Mouse (Mus musculus) layer of hippocampus, postnatal 14 days (tissue): ENCODE measurements around the gene B4gat1. TPM values are rescaled to one million over a fixed set of nuclear protein-coding genes. Genes with fewer than 3 reads are reported as not detected.
"Not testable (repeated sequence)": the region's sequence is repeated elsewhere in the genome, so short reads cannot be mapped to it uniquely, and the experiment has no call there.

Experiments used
- DNase-seq, 2 experiments: peaks; one replicate each; pipeline ENCODE4 v3.0.0; 2021 to 2022; ENCODE audit warnings: low spot score in 2 of 2, mixed read lengths in 1 of 2
- long read RNA-seq, 2 experiments: library from polyadenylated mRNA; stranded (forward); transcript quantifications; one replicate each; pipeline ENCODE4 v2.0.0; 2021
- total RNA-seq, 2 experiments: library from RNA; stranded (reverse); gene quantifications; 2 replicates each; pipeline ENCODE4 v1.2.3; 2021

B4gat1 gene
- 100 to 1,000 TPM; 124 to 127 TPM for total RNA-seq
- long read RNA-seq, experiment 1, transcript B4gat1-202 (1 exons, 2,224 nt) = minor isoform, 8 of 191 reads
- long read RNA-seq, experiment 1, transcript B4gat1-201 (2 exons, 2,032 nt) = major isoform, 182 of 191 reads
- long read RNA-seq, experiment 1, partial matches to known transcripts = 0 of 191 reads
- long read RNA-seq, experiment 1, other reads (novel, unspliced or antisense) = 1 of 191 reads
- long read RNA-seq, experiment 2, transcript B4gat1-201 (2 exons, 2,032 nt) = major isoform, 229 of 243 reads
- long read RNA-seq, experiment 2, transcript B4gat1-202 (1 exons, 2,224 nt) = minor isoform, 14 of 243 reads
- long read RNA-seq, experiment 2, partial matches to known transcripts = 0 of 243 reads
- long read RNA-seq, experiment 2, other reads (novel, unspliced or antisense) = 0 of 243 reads

- DNase-seq = peak; percentile 90 to 92
Measured at GRCm38 (mm10) chr19:5038709-5039156, at the start of gene B4gat1, which contains the start of gene AC124502.3. Gene B4gat1 (plus strand): TSS chr19:5038826. Gene AC124502.3 (plus strand): TSS chr19:5038891.

DNA sequence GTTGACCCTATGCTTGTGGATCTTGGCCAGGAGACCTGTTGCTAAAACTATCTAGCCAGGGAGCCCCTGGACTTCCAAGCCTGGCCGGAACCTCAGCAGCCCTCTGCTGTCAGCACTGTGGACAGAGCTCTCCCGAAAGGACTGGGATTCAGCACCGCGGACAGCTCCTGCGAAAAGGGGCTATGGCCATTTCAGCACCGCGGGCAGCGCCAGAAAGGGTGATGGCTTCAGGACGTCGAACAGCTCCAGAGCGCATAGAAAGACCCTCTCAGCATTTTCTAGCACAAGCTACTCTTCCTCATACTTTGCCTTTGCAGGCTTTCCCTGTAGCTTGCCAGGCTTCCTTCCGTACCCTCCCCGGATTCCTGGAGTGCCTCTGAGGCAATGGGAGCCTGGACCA, 49.6 kb upstream of the B4gat1 start:
- DNase-seq = peak; percentile 77 to 79

- peak; percentile 75 to 78 for DNase-seq
Measured at GRCm38 (mm10) chr19:4989434-4990255, 49.0 kb upstream of the B4gat1 start.

- no peak for DNase-seq
Measured at GRCm38 (mm10) chr19:4990256-4990625, 48.4 kb upstream of the B4gat1 start, which contains the start of gene Npas4. Gene Npas4 (minus strand): TSS chr19:4990316.

DNA sequence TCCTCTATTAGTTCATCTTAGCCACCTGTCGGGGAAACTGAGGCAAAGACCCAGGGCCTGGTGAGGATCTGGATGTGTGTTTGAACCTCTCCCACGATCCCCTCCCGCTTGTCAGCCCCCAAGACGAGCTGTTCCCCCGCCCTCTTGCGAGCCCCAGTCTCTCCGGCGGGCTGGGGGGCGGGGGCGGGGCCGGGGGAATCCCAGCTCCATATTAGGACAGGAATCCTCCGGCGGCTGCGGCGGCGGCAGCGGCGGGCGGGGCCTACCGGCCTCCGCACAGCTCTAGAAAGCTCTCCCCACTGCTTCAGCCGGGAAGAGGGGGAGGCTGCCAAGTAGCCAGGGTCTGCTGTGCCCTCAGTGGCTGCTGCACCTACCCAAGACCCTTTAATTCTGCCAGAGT, 47.9 kb upstream of the B4gat1 start:
- DNase-seq = peak in 1 of 2 experiments; percentile 44

GRCm38 (mm10) chr19:4992371-4992770, 46.3 kb upstream of the B4gat1 start:
- DNase-seq = no peak

DNA sequence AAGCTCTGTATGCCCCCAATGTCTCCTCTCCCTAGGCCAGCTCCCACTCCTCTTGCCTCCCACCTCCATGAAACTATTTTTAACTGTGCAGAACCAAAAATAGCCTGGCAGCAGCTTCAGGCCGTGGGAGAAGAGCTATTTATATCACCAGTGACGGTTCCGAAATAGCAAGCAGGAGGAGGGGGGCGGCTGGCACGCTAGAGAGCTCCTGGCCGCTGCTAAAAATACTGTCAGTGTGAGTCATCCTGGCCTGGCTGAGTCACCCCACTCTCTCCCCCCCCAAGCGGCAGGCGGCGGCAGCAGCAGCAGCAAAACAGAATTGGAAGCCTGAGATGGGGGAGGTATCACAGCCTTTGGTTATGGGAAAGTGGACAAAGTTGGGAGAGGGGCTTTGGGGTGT, 45.7 kb upstream of the B4gat1 start:
- DNase-seq = peak; percentile 44 to 66

DNA sequence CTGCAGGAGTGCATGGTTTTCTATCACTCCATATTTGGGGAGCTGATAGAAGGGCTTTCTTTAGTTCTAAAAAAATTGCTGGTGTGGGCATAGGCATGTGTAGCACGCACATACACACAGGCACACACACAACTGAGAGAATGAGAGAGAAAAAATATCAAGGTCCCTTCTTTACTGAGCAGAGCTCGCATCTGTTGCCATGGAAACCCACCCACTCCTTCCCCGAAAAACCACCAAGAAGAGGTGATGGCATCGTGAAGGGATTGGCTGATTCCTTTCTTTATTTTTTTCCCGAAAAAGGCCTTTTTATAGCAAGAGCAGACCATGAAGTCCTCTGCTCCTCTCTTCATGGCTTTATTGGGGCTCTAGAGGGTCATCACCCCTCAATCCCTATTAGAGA, 44.6 kb upstream of the B4gat1 start:
- DNase-seq = peak; percentile 39 to 76

DNA sequence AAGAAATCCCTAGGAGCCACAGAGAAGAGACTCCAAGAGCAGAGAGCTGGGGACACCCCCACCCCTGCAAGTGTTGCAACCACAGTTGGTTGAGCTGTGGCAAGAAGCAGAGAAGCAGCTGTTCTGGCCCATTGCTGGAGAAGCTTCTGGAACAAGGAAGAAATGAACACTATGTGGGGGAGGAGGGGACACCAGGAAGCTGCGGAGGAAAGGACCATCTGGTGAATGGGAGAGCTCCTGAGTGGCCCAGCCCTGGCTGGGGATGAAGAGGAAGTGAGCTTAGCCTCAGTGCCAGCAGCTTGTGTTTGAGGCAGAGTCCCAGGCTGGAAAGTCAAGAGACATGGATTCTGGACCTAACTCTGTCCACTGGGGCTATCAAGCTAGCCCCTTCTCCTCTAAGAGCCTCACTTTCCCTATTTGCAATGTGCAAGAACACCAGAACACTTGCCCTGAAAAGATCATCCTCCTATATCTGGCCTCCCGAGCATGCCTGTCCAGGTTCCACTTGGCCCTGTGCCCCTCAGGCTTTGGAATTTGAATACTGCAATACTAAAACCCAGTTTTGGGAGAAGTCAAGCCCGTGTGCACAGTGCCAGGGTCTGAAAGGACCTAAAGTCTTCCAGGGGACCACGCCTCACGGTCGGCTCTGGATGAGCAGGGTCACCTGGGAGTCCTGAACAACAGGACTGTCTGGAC, 39.0 kb upstream of the B4gat1 start:
- DNase-seq = no peak

DNA sequence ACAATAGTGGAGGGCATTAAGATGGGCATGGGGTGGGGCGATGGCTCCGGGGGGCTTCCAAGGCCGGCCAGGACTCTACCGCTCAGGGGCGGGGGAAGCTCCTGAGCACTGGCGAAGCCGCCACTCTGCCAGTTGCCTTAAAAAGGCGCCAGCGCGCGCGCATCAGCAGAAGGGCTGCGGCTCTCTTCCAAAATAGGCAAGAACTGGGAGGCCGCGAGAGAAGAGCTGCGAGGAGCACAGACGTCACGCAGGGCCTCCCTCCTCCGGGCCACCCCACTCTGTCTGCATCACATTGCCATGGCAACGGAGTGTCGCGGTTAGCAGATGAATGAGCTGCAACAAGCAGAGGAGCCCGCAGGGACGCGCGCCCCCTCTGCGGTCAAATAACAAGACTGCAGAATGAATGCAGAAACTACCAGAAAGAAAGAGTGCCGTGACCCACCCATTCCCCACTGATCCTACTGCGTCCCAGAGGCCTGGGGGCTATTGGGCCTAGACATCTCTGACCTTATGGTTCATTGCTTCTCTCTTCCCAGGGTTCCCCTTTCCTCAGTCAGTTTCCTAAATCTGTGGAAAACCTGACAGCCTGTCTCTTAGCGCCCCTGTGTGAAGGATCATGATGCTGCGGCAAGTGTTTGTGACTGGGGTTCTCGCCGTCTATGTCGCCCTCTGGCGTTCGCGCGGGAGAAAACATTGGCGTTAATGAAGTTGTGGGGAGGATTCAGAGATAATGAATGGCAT, 36.8 kb upstream of the B4gat1 start:
- peak; percentile 89 to 94 for DNase-seq

DNA sequence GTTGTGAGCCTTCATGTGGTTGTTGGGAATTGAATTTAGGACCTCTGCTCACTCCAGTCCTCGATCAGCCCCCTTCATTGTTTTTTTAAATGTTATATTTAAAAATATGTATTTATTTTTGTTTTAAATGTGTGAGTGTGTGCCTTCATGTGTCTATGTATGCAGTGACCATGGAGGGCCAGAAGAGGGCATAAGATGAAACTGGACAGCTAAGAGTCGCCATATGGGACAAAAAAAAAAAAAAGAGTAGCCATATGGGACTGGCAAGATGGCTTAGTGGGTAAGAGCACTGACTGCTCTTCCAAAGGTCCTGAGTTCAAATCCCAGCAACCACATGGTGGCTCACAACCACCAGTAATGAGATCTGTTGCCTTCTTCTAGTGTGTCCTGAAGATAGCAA, 35.0 kb upstream of the B4gat1 start:
- not testable (repeated sequence) for DNase-seq

GRCm38 (mm10) chr19:5004925-5005324, 33.7 kb upstream of the B4gat1 start:
- no peak for DNase-seq

DNA sequence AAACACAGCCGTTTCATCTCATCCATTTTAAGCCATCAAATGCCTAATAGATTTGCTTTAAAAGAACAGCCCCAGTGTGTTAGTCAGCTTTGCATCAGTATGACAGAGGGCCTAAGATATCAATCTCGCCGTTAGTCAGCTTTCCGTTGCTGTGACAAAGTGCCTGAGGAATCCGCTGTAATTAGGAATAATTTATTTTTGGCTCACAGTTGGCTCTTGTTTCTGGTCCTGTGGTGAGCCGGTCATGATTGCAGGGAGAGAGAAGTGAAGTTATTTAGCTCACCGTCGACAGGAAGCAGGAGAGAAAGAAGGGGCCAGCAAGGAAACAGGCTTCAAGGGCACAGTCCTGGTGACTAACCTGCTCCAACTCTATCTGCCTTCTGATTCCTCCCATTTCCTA, 25.5 kb upstream of the B4gat1 start:
- DNase-seq = no peak

GRCm38 (mm10) chr19:5014961-5015398, 23.6 kb upstream of the B4gat1 start:
- DNase-seq = peak in 1 of 2 experiments; percentile 38

GRCm38 (mm10) chr19:5016221-5016742, 22.3 kb upstream of the B4gat1 start:
- DNase-seq = no peak

DNA sequence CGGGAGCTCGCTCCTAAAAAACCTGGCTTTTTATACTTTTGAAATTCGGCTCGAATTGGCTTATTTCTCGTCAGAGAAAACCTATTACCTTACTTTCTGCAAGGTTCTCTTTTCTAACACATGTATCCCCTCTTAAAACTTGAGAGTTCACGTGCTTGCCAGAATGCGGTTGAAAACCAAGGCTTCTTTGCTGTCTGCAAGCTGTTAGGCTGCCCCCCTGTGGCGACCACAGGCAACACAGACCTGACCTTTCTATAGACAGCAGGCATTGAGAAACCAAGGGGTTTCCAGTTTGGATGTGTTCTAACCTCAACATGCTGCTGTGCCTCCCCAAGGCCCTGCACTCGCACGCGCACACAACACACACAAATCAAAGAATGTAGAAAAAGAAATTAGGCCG, 21.8 kb upstream of the B4gat1 start:
- peak; percentile 29 to 43 for DNase-seq

- no peak for DNase-seq
Measured at GRCm38 (mm10) chr19:5017611-5018010, 21.0 kb upstream of the B4gat1 start.

GRCm38 (mm10) chr19:5018191-5018590, 20.4 kb upstream of the B4gat1 start:
- no peak for DNase-seq

GRCm38 (mm10) chr19:5021416-5021815, 17.2 kb upstream of the B4gat1 start:
- DNase-seq = no peak
